Mouse (Mus musculus) heart, adult 2 months (tissue): ENCODE measurements around the gene Als2cl. TPM values are rescaled to one million over a fixed set of nuclear protein-coding genes. Genes with fewer than 3 reads are reported as not detected.
A peak's percentile ranks its signal among the peaks of the same experiment; 100 is the strongest.

Experiments
- DNase-seq, 2 experiments: peaks; one replicate each; pipeline ENCODE4 v3.0.0; 2021
- H3K27ac ChIP-seq: fragments of 200-600 bp; 2 replicates; pipeline ENCODE4 v1.8.1; 2022
- H3K27me3 ChIP-seq: fragments of 200-500 bp; 2 replicates; pipeline ENCODE4 v1.6.1; 2012; ENCODE audit warnings: mild to moderate bottlenecking, low read length, inconsistent platforms, mixed read lengths; ENCODE audit not compliant: control insufficient read depth, insufficient read depth
- H3K36me3 ChIP-seq: fragments of 200-500 bp; 2 replicates; pipeline ENCODE4 v1.6.1; 2012; ENCODE audit warnings: low read length, inconsistent platforms; ENCODE audit not compliant: control insufficient read depth, insufficient read depth
- H3K4me1 ChIP-seq: fragments of 200-500 bp; 2 replicates; pipeline ENCODE4 v1.6.1; 2011; ENCODE audit warnings: low read length; ENCODE audit not compliant: control insufficient read depth, insufficient read depth
- H3K4me3 ChIP-seq: fragments of 200-600 bp; 2 replicates; pipeline ENCODE4 v1.8.1; 2022
- H3K79me2 ChIP-seq: fragments of 200-500 bp; replicated peaks from 2 replicates; pipeline ENCODE4 v1.6.1; 2012; ENCODE audit warnings: mild to moderate bottlenecking, inconsistent platforms, low read length, moderate library complexity, mixed read lengths; ENCODE audit not compliant: control insufficient read depth, insufficient read depth
- H3K9ac ChIP-seq: fragments of 200-500 bp; 2 replicates; pipeline ENCODE4 v1.6.1; 2012; ENCODE audit warnings: low read depth, mild to moderate bottlenecking, control low read depth, inconsistent platforms, low read length, mixed read lengths
- CTCF ChIP-seq: fragments of 200-600 bp; IDR thresholded peaks from 2 replicates; pipeline ENCODE4 v1.8.1; 2022; ENCODE audit warnings: antibody characterized with exemption, mild to moderate bottlenecking, moderate library complexity
- EP300 ChIP-seq: fragments of 200-500 bp; IDR thresholded peaks from 2 replicates; pipeline ENCODE4 v1.6.1; 2011; ENCODE audit warnings: low read depth, low read length, control low read depth; ENCODE audit not compliant: insufficient read depth
- POLR2A ChIP-seq: fragments of 200-500 bp; IDR thresholded peaks from 2 replicates; pipeline ENCODE4 v1.6.1; 2011; ENCODE audit warnings: mild to moderate bottlenecking, low read depth, low read length, control low read depth; ENCODE audit not compliant: insufficient read depth
- WGBS: fragments of 180-500 bp; shearing (Covaris S2); methylation state at CpG from one replicate; pipeline ENCODE4 v1.1.7; 2018; 5-methylcytosine and 5-hydroxymethylcytosine counted together
- intact Hi-C: fragments of 180-260 bp; cut with DNase I; formaldehyde crosslinking; loops from one replicate; pipeline ENCODE4 v1.15.1; 2025
- polyA plus RNA-seq: library from polyadenylated mRNA; depleted of rRNA; stranded (reverse); fragments of >200 nt; gene quantifications from 2 replicates; pipeline ENCODE4 v1.2.3, GENCODE M21; 2012
- total RNA-seq, 2 experiments: library from RNA; stranded (reverse); gene quantifications; 2 replicates each; pipeline ENCODE4 v1.2.3; 2021

Als2cl gene
- total and polyA plus RNA-seq, 3 experiments, result 13.7 to 25.7 (median 14.2) TPM

- Histone ChIP-seq H3K9ac (no peak overlapping the region), H3K27me3 (no peaks in the 10 kb centered on the region), H3K4me1 (peaks cover 9% of the 10 kb centered on the region), H3K36me3 (no peaks in the 10 kb centered on the region), H3K27ac (no peak overlapping the region), H3K79me2 (no peaks in the 10 kb centered on the region), H3K4me3 (no peak overlapping the region)
- 66% methylated on average over 9 of the region's 9 CpGs for WGBS
- intact Hi-C loops, result no loop called here
- TF ChIP-seq EP300 (no peak), POLR2A (no peak), CTCF (no peak)
- no peak for DNase-seq
Observed at GRCm38 (mm10) chr9:110887388-110888303, 8.0 kb downstream of the Als2cl start.

GRCm38 (mm10) chr9:110888935-110889334 lies 9.3 kb downstream of the Als2cl start:
- DNase-seq, result no peak
- Histone ChIP-seq H3K79me2 (no peaks in the 10 kb centered on the region), H3K4me1 (peaks cover 10% of the 10 kb centered on the region), H3K4me3 (no peak overlapping the region), H3K36me3 (no peaks in the 10 kb centered on the region), H3K9ac (no peak overlapping the region), H3K27ac (no peak overlapping the region), H3K27me3 (no peaks in the 10 kb centered on the region)
- TF ChIP-seq EP300 (no peak), POLR2A (no peak), CTCF (no peak)
- intact Hi-C loops, result no loop called here
- 94% methylated on average over 14 of the region's 14 CpGs for WGBS

- intact Hi-C loops, result no loop called here
- no peak overlapping the region for H3K9ac ChIP-seq
- peak overlapping the region; percentile 21; the same call in 1 of the 2 replicates for H3K27ac ChIP-seq
- no peaks in the 10 kb centered on the region for H3K27me3 ChIP-seq
- no peaks in the 10 kb centered on the region for H3K36me3 ChIP-seq
- H3K4me1 ChIP-seq, result peaks cover 10% of the 10 kb centered on the region
- no peak overlapping the region for H3K4me3 ChIP-seq
- no peaks in the 10 kb centered on the region for H3K79me2 ChIP-seq
- 38% methylated on average over 21 of the region's 21 CpGs for WGBS
- DNase-seq, result no peak
- TF ChIP-seq POLR2A (no peak), CTCF (peak; percentile 55)
Observed at GRCm38 (mm10) chr9:110890026-110890783, 10.5 kb downstream of the Als2cl start.

DNA sequence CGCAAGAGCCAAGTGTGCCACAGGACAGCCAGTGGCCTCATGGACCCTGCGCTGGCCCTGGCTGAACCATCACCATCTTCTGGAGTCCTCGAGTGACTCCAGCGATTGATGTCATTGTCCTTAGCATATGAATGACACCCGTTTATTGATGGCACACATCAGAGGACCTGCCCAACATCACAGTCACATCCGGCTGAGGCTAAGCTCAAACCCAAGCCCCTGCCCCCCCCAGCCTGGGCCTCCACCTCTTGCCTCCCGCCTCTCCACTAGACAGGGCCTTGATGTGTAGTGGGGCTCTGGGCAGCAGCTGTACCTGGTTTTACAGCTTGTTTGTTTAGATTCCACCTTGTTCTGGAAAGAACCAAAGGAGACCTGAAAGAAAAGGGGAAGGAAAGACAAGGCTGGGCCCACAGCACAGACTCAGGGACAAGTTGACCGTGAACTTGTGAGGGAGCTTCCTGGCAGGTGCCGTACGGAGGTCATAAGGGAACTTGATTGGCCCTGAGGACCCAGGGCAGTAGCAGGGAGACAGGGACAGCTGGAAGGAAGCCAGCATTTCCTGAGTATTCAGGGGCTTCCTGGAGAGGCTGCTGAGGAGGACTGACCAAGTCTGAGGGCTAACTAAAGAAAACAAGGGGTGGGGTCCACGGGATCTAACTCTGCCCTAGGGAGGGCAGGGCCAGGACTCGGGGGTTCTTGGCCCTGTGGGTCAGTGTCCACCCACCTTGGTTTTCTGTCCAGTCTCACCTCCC lies 11.6 kb downstream of the Als2cl start:
- 60% methylated on average over 12 of the region's 12 CpGs for WGBS
- Histone ChIP-seq H3K4me3 (no peak overlapping the region), H3K27ac (peak overlapping the region; percentile 43), H3K79me2 (no peaks in the 10 kb centered on the region), H3K4me1 (peaks cover 10% of the 10 kb centered on the region), H3K36me3 (no peaks in the 10 kb centered on the region), H3K9ac (no peak overlapping the region), H3K27me3 (no peaks in the 10 kb centered on the region)
- TF ChIP-seq EP300 (no peak), CTCF (no peak)
- DNase-seq, result no peak
- intact Hi-C loops, result no loop called here

DNA sequence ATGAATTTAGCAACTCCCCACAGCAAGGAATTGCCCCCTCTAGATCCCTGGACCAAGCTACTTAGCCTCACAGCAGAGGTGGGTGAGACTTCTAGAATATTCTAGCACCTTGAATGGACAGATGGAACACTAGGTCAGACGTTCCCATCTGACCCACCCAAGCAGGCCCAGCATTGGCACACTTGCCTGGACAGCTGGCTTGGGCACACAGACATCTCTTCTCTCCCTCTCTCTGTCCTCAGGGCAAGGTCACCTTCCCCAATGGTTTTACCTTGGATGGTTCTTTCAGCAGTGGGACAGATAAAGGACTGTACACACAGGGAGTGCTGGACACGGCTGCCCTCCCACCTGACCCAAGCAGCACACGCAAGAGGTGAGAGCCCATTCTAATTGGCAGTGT lies 12.9 kb downstream of the Als2cl start:
- WGBS, result 85% methylated on average over 3 of the region's 3 CpGs
- Histone ChIP-seq H3K27me3 (no peaks in the 10 kb centered on the region), H3K79me2 (no peaks in the 10 kb centered on the region), H3K4me3 (no peak overlapping the region), H3K27ac (no peak overlapping the region), H3K4me1 (peaks cover 9% of the 10 kb centered on the region), H3K9ac (no peak overlapping the region), H3K36me3 (no peaks in the 10 kb centered on the region)
- TF ChIP-seq POLR2A (no peak), EP300 (no peak), CTCF (no peak)
- intact Hi-C loops, result no loop called here
- no peak for DNase-seq
